Mouse (Mus musculus): ENCODE measurements around the gene Nt5c1a. TPM values are rescaled to one million over a fixed set of nuclear protein-coding genes. Genes with fewer than 3 reads are reported as not detected.

The Nt5c1a gene
- total RNA-seq, 2 experiments from 2014 or later = 44.9 to 55.3 TPM

DNA sequence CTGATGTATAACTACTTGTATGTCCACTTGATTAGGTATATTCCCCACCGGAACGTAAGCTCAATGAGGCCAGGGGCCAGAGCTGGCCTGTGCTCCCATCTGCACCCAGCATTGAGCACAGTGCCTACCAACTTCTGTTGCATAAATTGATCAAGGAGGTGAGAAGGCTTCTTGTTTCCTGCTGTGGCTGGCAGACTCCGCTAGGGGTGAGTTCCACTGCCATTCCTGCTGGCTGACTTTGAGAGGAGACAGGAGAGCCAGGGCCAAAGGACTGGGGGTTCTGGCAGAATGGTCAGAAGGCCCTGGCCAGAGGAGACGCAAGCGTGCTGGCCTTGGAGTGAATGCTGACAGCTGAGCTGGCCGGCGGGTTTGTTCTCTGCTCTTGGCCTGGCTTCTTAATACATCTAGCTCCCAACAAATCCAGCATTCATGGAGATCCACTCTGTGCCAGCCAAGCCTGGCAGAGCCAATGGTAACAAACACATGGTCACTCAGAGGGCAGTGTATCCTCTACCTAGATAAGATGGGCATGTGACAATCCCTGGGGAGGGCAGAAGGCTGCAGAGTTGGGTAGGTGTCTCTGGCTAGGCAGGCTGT is 47.8 kb downstream of the Nt5c1a start:
- DNase-seq = peak; percentile 82 to 86

DNA sequence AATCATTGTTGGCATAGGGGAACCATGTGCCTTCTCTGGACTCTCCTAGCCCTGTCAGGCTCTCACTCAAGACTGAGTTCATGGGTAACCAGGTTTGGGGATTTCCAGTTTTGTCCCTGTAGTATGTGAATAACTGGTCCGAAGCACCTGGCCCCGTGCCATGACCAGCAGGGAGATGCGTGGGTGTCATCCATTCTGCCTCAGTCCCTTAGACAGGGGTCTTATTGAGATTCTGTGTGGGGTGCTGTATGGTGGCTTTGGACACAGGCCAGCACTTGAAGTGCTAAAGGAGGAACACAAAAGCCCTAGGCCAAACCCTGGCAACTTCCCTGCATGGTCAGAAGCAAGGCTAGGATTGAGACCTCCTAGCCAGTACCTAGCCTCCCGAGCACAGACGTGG is 50.9 kb downstream of the Nt5c1a start:
- no peak for DNase-seq

GRCm38 (mm10) chr4:123254617-123255016 is 53.3 kb downstream of the Nt5c1a start:
- peak in 1 of 2 experiments; percentile 26 for DNase-seq

GRCm38 (mm10) chr4:123260071-123260746 is 58.9 kb downstream of the Nt5c1a start:
- peak; percentile 23 to 29 for DNase-seq

GRCm38 (mm10) chr4:123261721-123262401 is 60.6 kb downstream of the Nt5c1a start, which contains the start of gene Pabpc4:
TSS of gene Pabpc4 (plus strand) at chr4:123262351.
- peak; percentile 61 for DNase-seq

Other genes with a start within 250 kb of the Nt5c1a start
- 1 to 10 TPM; 5.4 to 6.6 TPM for gene Mfsd2a, start 240.3 kb upstream of the Nt5c1a start, total RNA-seq (2021)
- 1 to 10 TPM; 3.8 to 4.9 TPM for gene Mycl, start 205.9 kb upstream of the Nt5c1a start, total RNA-seq (2021)
- gene Trit1, start 184.9 kb upstream of the Nt5c1a start, total RNA-seq (2021) = 10 to 100 TPM; 25.2 to 25.7 TPM
- not detected for gene Bmp8b, start 96.3 kb upstream of the Nt5c1a start, total RNA-seq (2021)
- not detected for gene Oxct2b, start 85.2 kb upstream of the Nt5c1a start, total RNA-seq (2021)
- 10 to 100 TPM; 48.8 to 58.1 TPM for gene Ppie, start 61.6 kb upstream of the Nt5c1a start, total RNA-seq (2021)
- gene Hpcal4, start 18.3 kb upstream of the Nt5c1a start, total RNA-seq (2021) = 1 to 10 TPM; 4.0 to 4.2 TPM
- gene Heyl, start 32.1 kb downstream of the Nt5c1a start, total RNA-seq (2021) = 1 to 10 TPM; 6.2 to 8.6 TPM
- gene Pabpc4, start 60.8 kb downstream of the Nt5c1a start, total RNA-seq (2021) = 100 to 1,000 TPM in 1 of 2 experiments, 10 to 100 TPM in 1; 98.0 to 113 TPM
- not detected for gene Oxct2a, start 122.1 kb downstream of the Nt5c1a start, total RNA-seq (2021)
- gene Bmp8a, start 141.7 kb downstream of the Nt5c1a start, total RNA-seq (2021) = under 1 TPM; 0.13 to 0.20 TPM

All from adrenal gland, postnatal 36 days (tissue).